Mouse (Mus musculus): ENCODE measurements around the gene Emc4. TPM values are rescaled to one million over a fixed set of nuclear protein-coding genes. Genes with fewer than 3 reads are reported as not detected.

Emc4 gene
- polyA plus RNA-seq (2012; rRNA removed): 25.5 and 28.4 TPM in 2 replicates

DNA sequence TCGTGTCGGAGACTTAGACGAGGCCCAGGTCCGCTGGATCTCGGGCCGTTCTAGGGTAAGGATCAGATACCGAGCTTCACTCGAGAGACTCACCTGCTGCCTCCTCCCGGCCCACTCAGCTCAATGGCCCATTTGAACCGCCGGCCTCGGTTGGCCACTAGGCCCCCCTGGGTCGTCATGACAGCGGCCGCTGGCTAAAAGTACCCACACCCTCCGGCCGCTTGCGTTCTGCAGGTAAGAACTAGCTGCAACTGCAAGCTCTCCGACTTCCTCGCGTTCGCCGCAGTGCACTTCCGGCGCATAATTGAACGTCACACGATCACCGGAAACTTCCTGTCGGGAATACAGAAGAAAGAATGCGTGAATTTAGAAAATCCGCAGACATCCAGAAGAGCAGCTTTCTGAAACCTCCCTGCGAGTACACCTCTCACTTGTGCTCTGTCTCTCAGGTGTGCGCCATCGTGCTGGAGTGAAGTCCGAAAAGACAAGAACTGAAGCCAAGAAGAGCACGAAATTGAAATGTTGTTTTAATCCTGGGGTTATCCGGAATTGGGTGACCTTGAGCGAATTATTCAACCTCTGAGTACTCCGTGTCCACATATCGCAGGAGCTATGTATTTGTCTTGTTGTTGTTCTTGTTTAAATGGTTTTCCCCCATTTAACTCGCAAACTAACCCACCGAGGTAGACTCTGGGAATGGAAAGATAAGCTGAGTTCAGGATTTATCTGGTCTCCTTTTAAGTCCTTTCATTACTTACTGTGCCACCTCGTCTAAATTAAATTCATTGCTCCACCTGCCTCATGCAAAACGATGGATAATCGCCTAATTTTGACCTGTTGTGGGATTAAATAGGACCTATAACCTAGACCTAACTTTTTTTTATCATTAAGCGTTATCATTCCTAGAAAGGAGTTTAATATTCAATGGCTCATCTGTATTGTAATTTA lies at the start of gene Emc4:
TSS of gene Emc4 (minus strand) at position 302 of the 948 bp plus-strand sequence.

DNA sequence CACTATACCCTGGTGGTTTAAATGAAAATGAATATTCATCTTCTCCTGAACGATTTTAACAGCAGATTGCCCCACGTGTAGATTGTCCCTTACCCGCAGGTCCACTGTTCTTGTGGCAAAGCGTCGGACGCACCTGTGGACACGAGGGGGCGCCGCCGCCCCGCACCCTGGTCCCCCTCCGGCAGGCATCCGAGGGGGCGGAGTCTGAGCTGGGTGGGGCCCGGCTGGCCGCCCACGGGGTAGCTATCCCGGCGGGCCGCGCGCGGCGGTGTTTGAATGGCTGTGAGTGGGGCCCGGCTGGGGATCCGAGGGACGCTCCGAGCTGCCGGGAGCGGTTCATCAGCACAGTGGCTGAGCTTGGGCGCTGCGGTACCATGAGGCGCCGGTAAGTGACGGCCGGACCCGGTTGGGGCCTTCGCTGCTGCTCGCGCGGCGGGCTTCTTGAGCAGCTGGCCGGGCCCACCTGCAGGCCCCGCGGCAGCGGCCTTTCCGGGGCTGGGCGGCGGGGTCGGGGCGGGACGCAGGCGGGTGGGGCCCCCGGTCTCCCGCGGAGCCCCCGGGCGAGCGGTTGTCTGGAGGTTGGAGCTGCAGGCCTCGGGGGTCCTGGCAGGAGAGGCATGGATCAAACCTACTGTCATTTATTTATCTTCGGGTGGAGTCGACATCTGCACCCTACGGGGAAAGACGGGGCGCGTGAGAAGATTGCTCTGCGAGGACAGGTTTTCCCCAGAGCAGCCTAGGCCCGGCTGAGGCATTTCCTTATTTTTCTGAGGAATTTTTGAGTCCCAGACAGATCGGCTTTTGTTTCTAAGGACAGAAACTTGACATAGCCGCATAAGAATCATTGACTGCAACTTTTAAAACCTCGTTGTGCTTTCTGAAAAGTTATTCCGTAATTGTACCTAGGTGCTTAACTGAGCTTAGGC lies 11.4 kb upstream of the Emc4 start, which contains the start of gene Katnbl1:
TSS of gene Katnbl1 (plus strand) at position 239 of the 926 bp plus-strand sequence.

Other genes with a start within 250 kb of the Emc4 start
- not detected in 2 replicates for gene Olfr1316, start 233.1 kb downstream of the Emc4 start, polyA plus RNA-seq (2012; rRNA removed)
- not detected in 2 replicates for gene Olfr1317, start 227.7 kb downstream of the Emc4 start, polyA plus RNA-seq (2012; rRNA removed)
- gene Olfr1318, start 213.8 kb downstream of the Emc4 start, polyA plus RNA-seq (2012; rRNA removed): not detected in 2 replicates
- 2.4 and 3.2 TPM in 2 replicates for gene Lpcat4, start 128.6 kb downstream of the Emc4 start, polyA plus RNA-seq (2012; rRNA removed)
- not detected in 2 replicates for gene Nutm1, start 108.7 kb downstream of the Emc4 start, polyA plus RNA-seq (2012; rRNA removed)
- 80.4 and 90.1 TPM in 2 replicates for gene Nop10, start 106.1 kb downstream of the Emc4 start, polyA plus RNA-seq (2012; rRNA removed)
- 9.9 and 10.4 TPM in 2 replicates for gene Slc12a6, start 102.2 kb downstream of the Emc4 start, polyA plus RNA-seq (2012; rRNA removed)
- gene Gm21985, start 101.7 kb downstream of the Emc4 start, polyA plus RNA-seq (2012; rRNA removed): 0.01 TPM in 1 of 2 replicates, not detected in the other
- 7.2 and 8.5 TPM in 2 replicates for gene Katnbl1, start 11.2 kb upstream of the Emc4 start, polyA plus RNA-seq (2012; rRNA removed)
- 5.9 and 6.6 TPM in 2 replicates for gene Emc7, start 87.0 kb upstream of the Emc4 start, polyA plus RNA-seq (2012; rRNA removed)
- gene Chrm5, start 112.7 kb upstream of the Emc4 start, polyA plus RNA-seq (2012; rRNA removed): not detected in 2 replicates
- 8.8 and 9.6 TPM in 2 replicates for gene Aven, start 124.9 kb upstream of the Emc4 start, polyA plus RNA-seq (2012; rRNA removed)

All from liver, embryonic 14 days (tissue).